Mouse (Mus musculus) MEL (cell line): Measurements from ENCODE around the gene Nrarp. TPM values are rescaled to one million over a fixed set of nuclear protein-coding genes. Genes with fewer than 3 reads are reported as not detected.

Experiments
- DNase-seq: peaks from one replicate; pipeline ENCODE4 v3.0.0; 2011; ENCODE audit warnings: low read depth, low spot score
- H3K27ac ChIP-seq: 2 replicates; pipeline ENCODE4 v1.5.1; 2012; ENCODE audit warnings: low read depth, mild to moderate bottlenecking, control low read depth, low read length, moderate library complexity; ENCODE audit not compliant: control insufficient read depth
- H3K27me3 ChIP-seq, 2 experiments: fragments of 150-350 bp in 1 of 2; sonication (generic) in 1 of 2; 2 replicates each; pipeline ENCODE4 v1.6.1; 2012; ENCODE audit warnings: low read length in 2 of 2, mild to moderate bottlenecking in 2 of 2, improper control_type of control experiment in 1 of 2, moderate library complexity in 1 of 2; ENCODE audit not compliant: insufficient read depth in 2 of 2, control insufficient read depth in 1 of 2
- H3K36me3 ChIP-seq, 2 experiments: 2 replicates each; pipeline ENCODE4 v1.6.1; 2012 to 2014; ENCODE audit warnings: low read length in 2 of 2, improper control_type of control experiment in 1 of 2, inconsistent platforms in 1 of 2, mild to moderate bottlenecking in 1 of 2; ENCODE audit not compliant: insufficient read depth in 2 of 2, control insufficient read depth in 1 of 2
- H3K4me1 ChIP-seq, 2 experiments: fragments of 150-350 bp in 1 of 2; sonication (generic) in 1 of 2; 2 replicates each; pipeline ENCODE4 v1.6.1; 2012; ENCODE audit warnings: low read length in 2 of 2, improper control_type of control experiment in 1 of 2, mild to moderate bottlenecking in 1 of 2; ENCODE audit not compliant: insufficient read depth in 2 of 2, control insufficient read depth in 1 of 2
- H3K4me3 ChIP-seq, 2 experiments: fragments of 150-350 bp in 1 of 2; sonication (generic) in 1 of 2; 2 replicates each; pipeline ENCODE4 v1.5.1; 2012; ENCODE audit warnings: low read depth in 2 of 2, low read length in 2 of 2, mild to moderate bottlenecking in 2 of 2, moderate library complexity in 2 of 2, control low read depth in 1 of 2, improper control_type of control experiment in 1 of 2; ENCODE audit not compliant: control insufficient read depth in 1 of 2, insufficient read depth in 1 of 2
- H3K79me2 ChIP-seq: 2 replicates; pipeline ENCODE4 v1.6.1; 2012; ENCODE audit warnings: mild to moderate bottlenecking, low read length, moderate library complexity; ENCODE audit not compliant: control insufficient read depth, poor library complexity, insufficient read depth
- H3K9ac ChIP-seq: 2 replicates; pipeline ENCODE4 v1.6.1; 2012; ENCODE audit warnings: low read depth, mild to moderate bottlenecking, control low read depth, low read length, moderate library complexity; ENCODE audit not compliant: control insufficient read depth, poor library complexity, severe bottlenecking
- H3K9me3 ChIP-seq: fragments of 150-350 bp; sonication (generic); replicated peaks from 2 replicates; pipeline ENCODE4 v1.6.1; 2012; ENCODE audit warnings: mild to moderate bottlenecking, low read length, improper control_type of control experiment, moderate library complexity; ENCODE audit not compliant: insufficient read depth
- CHD2 ChIP-seq: IDR thresholded peaks from 2 replicates; pipeline ENCODE4 v1.6.1; 2011; ENCODE audit warnings: low read length, improper control_type of control experiment
- CTCF ChIP-seq, 3 experiments: IDR thresholded peaks in 2 of 3; conservative IDR thresholded peaks in 1 of 3; 2 replicates each; pipeline ENCODE4 v1.5.1; 2011 to 2012; ENCODE audit warnings: low read length in 3 of 3, low read depth in 2 of 3, mild to moderate bottlenecking in 2 of 3, improper control_type of control experiment in 1 of 3, inconsistent platforms in 1 of 3, mixed read lengths in 1 of 3, moderate library complexity in 1 of 3; ENCODE audit not compliant: control insufficient read depth in 1 of 3, insufficient read depth in 1 of 3, poor library complexity in 1 of 3, severe bottlenecking in 1 of 3
- ELF1 ChIP-seq: IDR thresholded peaks from 2 replicates; pipeline ENCODE4 v1.6.1; 2014; ENCODE audit warnings: low read depth, mild to moderate bottlenecking, inconsistent platforms, low read length, improper control_type of control experiment, moderate library complexity
- EP300 ChIP-seq, 2 experiments: IDR thresholded peaks; 2 replicates each; pipeline ENCODE4 v1.6.1; 2011; ENCODE audit warnings: improper control_type of control experiment in 2 of 2, low read length in 2 of 2, low read depth in 1 of 2, mild to moderate bottlenecking in 1 of 2
- GABPA ChIP-seq: IDR thresholded peaks from 2 replicates; pipeline ENCODE4 v1.6.1; 2012; ENCODE audit warnings: low read depth, mild to moderate bottlenecking, inconsistent platforms, low read length, improper control_type of control experiment, moderate library complexity
- HCFC1 ChIP-seq: IDR thresholded peaks from 2 replicates; pipeline ENCODE4 v1.6.1; 2012; ENCODE audit warnings: low read depth, mild to moderate bottlenecking, inconsistent platforms, low read length, improper control_type of control experiment, moderate library complexity
- MAFK ChIP-seq: IDR thresholded peaks from 2 replicates; pipeline ENCODE4 v1.6.1; 2011; ENCODE audit warnings: low read depth, mild to moderate bottlenecking, low read length, improper control_type of control experiment, borderline replicate concordance
- MAX ChIP-seq: IDR thresholded peaks from 2 replicates; pipeline ENCODE4 v1.6.1; 2011; ENCODE audit warnings: low read length, improper control_type of control experiment
- MAZ ChIP-seq: IDR thresholded peaks from 2 replicates; pipeline ENCODE4 v1.6.1; 2012; ENCODE audit warnings: low read depth, mild to moderate bottlenecking, inconsistent platforms, low read length, improper control_type of control experiment
- MXI1 ChIP-seq: IDR thresholded peaks from 2 replicates; pipeline ENCODE4 v1.6.1; 2011; ENCODE audit warnings: mild to moderate bottlenecking, low read depth, low read length, improper control_type of control experiment
- MYC ChIP-seq: IDR thresholded peaks from 2 replicates; pipeline ENCODE4 v1.6.1; 2011; ENCODE audit warnings: low read depth, mild to moderate bottlenecking, low read length, improper control_type of control experiment, moderate library complexity
- POLR2AphosphoS2 ChIP-seq: IDR thresholded peaks from 2 replicates; pipeline ENCODE4 v1.6.1; 2011; ENCODE audit warnings: low read length, improper control_type of control experiment
- RAD21 ChIP-seq: IDR thresholded peaks from 2 replicates; pipeline ENCODE4 v1.6.1; 2011; ENCODE audit warnings: mild to moderate bottlenecking, low read depth, low read length, improper control_type of control experiment
- RCOR1 ChIP-seq: IDR thresholded peaks from 2 replicates; pipeline ENCODE4 v1.6.1; 2012; ENCODE audit warnings: low read depth, mild to moderate bottlenecking, inconsistent platforms, low read length, improper control_type of control experiment
- SIN3A ChIP-seq: IDR thresholded peaks from 2 replicates; pipeline ENCODE4 v1.6.1; 2012; ENCODE audit warnings: low read length, improper control_type of control experiment, inconsistent platforms
- TBP ChIP-seq: IDR thresholded peaks from 2 replicates; pipeline ENCODE4 v1.8.0; 2011; ENCODE audit warnings: low read depth, low read length, improper control_type of control experiment
- UBTF ChIP-seq: IDR thresholded peaks from 2 replicates; pipeline ENCODE4 v1.6.1; 2012; ENCODE audit warnings: low read depth, mild to moderate bottlenecking, inconsistent platforms, low read length, improper control_type of control experiment, moderate library complexity, borderline replicate concordance; ENCODE audit not compliant: insufficient read depth
- ZMIZ1 ChIP-seq: IDR thresholded peaks from 2 replicates; pipeline ENCODE4 v1.6.1; 2012; ENCODE audit warnings: low read depth, mild to moderate bottlenecking, inconsistent platforms, low read length, improper control_type of control experiment, moderate library complexity
- ZNF384 ChIP-seq: IDR thresholded peaks from 2 replicates; pipeline ENCODE4 v1.6.1; 2012; ENCODE audit warnings: low read depth, mild to moderate bottlenecking, inconsistent platforms, low read length, improper control_type of control experiment
- polyA plus RNA-seq, 2 experiments: library from polyadenylated mRNA; stranded (reverse) in 1 of 2; unstranded in 1 of 2; fragments of >175 nt in 1 of 2; fragments of >200 nt in 1 of 2; gene quantifications; 2 replicates each; pipeline versions ENCODE4 v1.2.1 to v1.2.4; 2012; ENCODE audit warnings: low replicate concordance in 2 of 2, low read depth in 1 of 2; ENCODE audit not compliant: insufficient read length in 2 of 2, insufficient read depth in 1 of 2, missing spikeins in 1 of 2
- total RNA-seq: library from RNA; depleted of rRNA; stranded (reverse); fragments of 300-350 nt; gene quantifications from 2 replicates; pipeline ENCODE4 v1.2.3, GENCODE M21; 2012

Gene Nrarp
- total and polyA plus RNA-seq, 3 experiments, result 6.5 to 12.3 TPM; not detected in 1

GRCm38 (mm10) chr2:25178285-25178972 is 2.1 kb upstream of the Nrarp start:
- no peak for DNase-seq
- TF ChIP-seq CHD2, result no peak
- TF ChIP-seq MYC, result no peak
- no peak for TF ChIP-seq POLR2AphosphoS2
- TF ChIP-seq ZMIZ1, result no peak
- TF ChIP-seq CTCF (IDR thresholded peaks at IDR 0.05 in 2 of 3, conservative IDR thresholded peaks at IDR 0.05 in 1 of 3; ENCODE audit: control insufficient read depth in 1 of 3, insufficient read depth in 1 of 3, low read depth in 2 of 3, low read length in 3 of 3, poor library complexity in 1 of 3, severe bottlenecking in 1 of 3), result no peak
- TF ChIP-seq UBTF, result no peak
- TF ChIP-seq EP300 (IDR thresholded peaks at IDR 0.05; ENCODE audit: low read depth in 1 of 2, low read length in 2 of 2), result no peak
- no peak for TF ChIP-seq ELF1
- TF ChIP-seq MAZ, result no peak
- no peak for TF ChIP-seq MAFK
- TF ChIP-seq ZNF384, result no peak
- TF ChIP-seq RAD21, result no peak
- TF ChIP-seq GABPA, result no peak
- TF ChIP-seq MAX, result no peak
- Histone ChIP-seq H3K4me3 (no peak overlapping the region), H3K9me3 (no peaks in the 10 kb centered on the region), H3K27ac (no peak overlapping the region), H3K79me2 (peaks cover 8% of the 10 kb centered on the region), H3K36me3 (peaks cover 0 to 16% of the 10 kb centered on the region in 2 experiments; a peak in 2 of 4 replicates), H3K27me3 (no peaks in the 10 kb centered on the region), H3K4me1 (peaks cover 8 to 19% of the 10 kb centered on the region in 2 experiments), H3K9ac (no peak overlapping the region)

GRCm38 (mm10) chr2:25179566-25180217 is 866 bp upstream of the Nrarp start:
- H3K4me3 ChIP-seq, result peak overlapping the region; percentile 59 to 62; a peak in 3 of 4 replicates
- H3K36me3 ChIP-seq, result peaks cover 0 to 14% of the 10 kb centered on the region in 2 experiments; a peak in 2 of 4 replicates
- DNase-seq, result no peak
- H3K27me3 ChIP-seq, result no peaks in the 10 kb centered on the region
- H3K79me2 ChIP-seq, result peaks cover 8% of the 10 kb centered on the region
- peaks cover 7 to 16% of the 10 kb centered on the region in 2 experiments for H3K4me1 ChIP-seq
- TF ChIP-seq ZMIZ1 (no peak), TBP (no peak), MAX (no peak), RCOR1 (no peak), GABPA (no peak), SIN3A (no peak), HCFC1 (no peak), MXI1 (no peak)
- peak overlapping the region; percentile 68 for H3K9ac ChIP-seq
- H3K9me3 ChIP-seq, result no peaks in the 10 kb centered on the region
- H3K27ac ChIP-seq, result no peak overlapping the region
